Mouse (Mus musculus): ENCODE data around the gene Gprin2.

The Gprin2 gene

GRCm38 (mm10) chr14:34207996-34208395 lies 6.5 kb upstream of the Gprin2 start:
- DNase-seq (ENCODE audit: low spot score in 2 of 2) = no peak

DNA sequence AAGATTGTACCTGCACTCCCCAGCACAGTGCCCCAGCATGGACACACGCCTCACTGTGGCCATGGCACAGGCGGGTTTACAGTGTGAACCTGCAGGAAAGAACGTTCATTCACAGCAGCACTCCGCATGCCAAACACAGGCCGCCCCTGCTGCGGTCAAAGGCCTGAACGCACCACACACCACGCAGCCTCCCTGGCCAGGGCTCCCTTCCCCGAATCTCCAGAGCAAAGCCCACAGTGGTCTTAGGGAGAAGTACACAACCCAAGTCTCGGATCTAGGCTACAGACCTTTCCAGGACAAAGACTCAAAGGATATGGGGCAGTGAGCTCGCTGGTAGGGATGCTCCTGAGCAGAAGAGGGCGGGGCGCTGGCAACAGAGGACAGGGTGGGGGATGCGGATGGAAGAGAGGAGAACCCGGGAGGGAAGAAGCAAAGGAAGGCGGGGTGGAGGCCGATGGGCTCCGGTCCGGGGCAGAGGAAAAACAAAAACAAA lies 669 bp downstream of the Gprin2 start:
- no peak for DNase-seq (ENCODE audit: low spot score in 2 of 2)

DNA sequence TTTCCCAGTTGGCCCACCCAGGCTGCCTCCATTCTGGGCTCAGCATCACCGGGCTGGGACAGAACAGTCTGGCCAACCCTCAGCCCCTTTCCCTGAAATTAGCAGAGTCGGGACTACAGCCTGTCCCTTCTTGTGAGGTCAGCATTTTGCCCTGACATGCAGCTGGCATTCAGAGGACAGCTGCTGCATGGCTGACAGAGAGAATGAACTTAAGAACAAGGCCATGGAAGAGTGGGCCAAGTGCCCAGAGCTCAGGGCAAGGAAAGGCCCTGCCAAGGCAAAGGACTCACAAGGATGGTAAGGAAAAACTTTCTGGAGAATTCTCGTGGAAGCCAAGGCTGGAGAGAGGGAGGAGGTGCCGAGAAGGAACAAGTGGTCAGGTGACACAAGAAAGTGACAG lies 4.7 kb downstream of the Gprin2 start:
- DNase-seq (ENCODE audit: low spot score in 2 of 2) = no peak

- no peak for DNase-seq (ENCODE audit: low spot score in 2 of 2)
Measured at GRCm38 (mm10) chr14:34195466-34195865, 6.0 kb downstream of the Gprin2 start.

DNA sequence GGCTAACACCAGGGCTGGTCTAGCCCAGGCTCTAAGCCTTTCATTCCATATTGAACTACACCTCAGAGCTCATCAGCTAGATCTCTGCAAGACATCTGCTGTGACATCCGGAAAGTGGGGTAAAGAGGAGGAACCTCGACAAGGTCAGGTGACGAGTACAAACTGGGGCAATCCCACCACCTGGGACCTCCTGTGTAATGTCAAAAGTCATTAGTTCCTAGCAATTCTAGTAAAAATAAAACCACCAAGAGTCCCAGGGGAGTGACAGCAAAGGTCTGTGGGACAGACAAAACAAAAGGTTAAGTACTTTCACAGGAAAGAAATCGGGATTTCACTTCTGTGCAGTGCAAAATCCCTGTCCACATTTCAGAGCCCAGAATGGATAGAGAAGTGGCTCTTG lies 7.6 kb downstream of the Gprin2 start:
- DNase-seq (ENCODE audit: low spot score in 2 of 2) = no peak

GRCm38 (mm10) chr14:34190361-34190760 lies 11.1 kb downstream of the Gprin2 start:
- DNase-seq (ENCODE audit: low spot score in 2 of 2) = no peak

GRCm38 (mm10) chr14:34188629-34189028 lies 12.8 kb downstream of the Gprin2 start:
- peak; percentile 49 to 69 for DNase-seq (ENCODE audit: low spot score in 2 of 2)

DNA sequence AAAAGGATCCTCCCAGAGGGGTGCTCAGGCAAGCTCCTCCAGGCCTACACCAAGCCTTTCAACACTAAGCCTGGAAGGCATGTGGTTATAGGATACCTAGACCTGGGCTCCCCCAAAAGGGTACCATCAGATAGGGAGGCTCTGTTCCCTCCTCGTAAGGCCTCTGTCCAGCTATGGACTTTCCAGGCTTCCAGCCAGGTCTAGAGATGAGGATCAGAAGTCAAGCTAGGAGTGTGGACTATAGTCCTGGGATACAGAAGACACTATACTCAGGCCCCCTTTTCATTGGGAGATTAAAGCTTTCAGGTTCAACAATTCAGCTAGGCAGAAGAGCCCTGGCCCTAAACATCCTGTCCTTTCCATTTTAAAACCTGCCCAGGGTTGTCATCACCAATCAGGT lies 18.4 kb downstream of the Gprin2 start:
- no peak for DNase-seq (ENCODE audit: low spot score in 2 of 2)

DNA sequence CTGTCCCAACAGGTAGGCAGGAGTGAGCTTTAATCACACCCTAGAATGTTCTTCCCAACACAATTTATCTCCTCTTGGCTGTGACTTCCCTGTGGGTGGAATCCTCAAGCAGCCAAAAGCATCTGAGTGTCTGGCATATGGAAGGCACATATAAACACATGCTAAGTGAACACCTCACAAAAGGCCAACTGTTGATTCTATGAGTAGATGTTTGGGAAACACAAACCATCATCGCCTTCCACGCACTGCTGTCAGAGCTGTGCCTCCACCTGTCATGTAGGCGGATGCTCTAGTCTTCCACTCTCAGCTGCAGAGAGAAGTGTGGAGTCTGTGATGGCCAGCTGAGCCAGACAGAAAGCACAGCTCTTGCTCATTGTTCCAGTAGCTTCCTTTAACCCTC lies 22.1 kb downstream of the Gprin2 start:
- DNase-seq (ENCODE audit: low spot score in 2 of 2) = no peak

DNA sequence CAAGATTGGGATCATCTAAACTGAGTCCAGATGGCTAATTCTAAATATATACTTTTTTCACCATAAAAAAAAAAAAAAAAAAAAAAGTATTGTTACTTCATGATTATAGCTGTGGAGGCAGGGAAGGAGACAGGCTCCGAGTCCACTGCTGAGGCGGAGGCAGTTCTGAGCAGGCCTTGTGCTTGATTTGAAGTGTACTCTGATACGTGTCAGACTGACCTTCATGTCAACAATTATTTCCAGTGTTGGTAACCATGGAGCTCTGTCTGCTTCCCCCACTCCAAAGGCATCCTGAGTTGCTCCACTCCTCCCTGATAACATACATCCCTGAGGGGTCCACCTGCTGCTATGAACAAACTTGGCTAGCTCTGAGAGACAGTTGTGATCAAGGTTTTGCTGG lies 30.3 kb downstream of the Gprin2 start:
- DNase-seq (ENCODE audit: low spot score in 2 of 2) = no peak

- DNase-seq (ENCODE audit: low spot score in 2 of 2) = no peak
Measured at GRCm38 (mm10) chr14:34155752-34156151, 45.7 kb downstream of the Gprin2 start.

DNA sequence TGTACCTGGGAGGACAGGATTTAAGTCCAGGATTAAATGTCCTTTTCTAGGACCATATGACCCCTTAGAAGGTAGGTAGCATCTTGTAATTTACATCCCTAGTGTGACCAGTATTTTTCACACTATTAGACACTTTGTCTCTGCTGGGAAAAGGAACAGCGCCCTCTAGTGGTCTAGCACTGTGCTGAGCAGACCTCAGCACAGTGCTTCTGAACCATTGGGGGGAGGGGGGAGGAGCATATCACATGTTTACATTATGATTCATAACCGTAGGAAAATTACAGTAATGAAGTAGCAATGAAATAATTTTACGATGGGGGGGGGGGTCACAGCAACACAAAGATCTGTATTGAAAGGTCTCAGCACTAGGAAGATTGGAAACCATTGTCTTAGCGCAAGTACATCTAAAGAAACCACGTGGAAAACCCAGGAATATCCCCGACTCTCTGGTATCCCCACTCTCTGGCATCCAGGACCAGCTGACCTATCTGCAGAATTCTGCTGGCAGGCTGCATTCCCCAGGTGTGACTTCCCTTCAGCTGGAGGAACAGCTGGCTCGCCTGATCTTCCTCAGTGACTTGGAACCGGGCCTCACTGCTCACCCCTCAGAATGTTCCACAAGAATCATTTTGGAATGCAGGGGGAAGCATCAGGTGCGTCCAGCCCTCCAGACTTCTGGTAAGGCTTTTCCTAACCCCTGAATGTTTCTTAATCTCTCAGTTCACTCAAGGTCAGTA lies 46.7 kb downstream of the Gprin2 start:
- DNase-seq (ENCODE audit: low spot score in 2 of 2) = no peak

DNA sequence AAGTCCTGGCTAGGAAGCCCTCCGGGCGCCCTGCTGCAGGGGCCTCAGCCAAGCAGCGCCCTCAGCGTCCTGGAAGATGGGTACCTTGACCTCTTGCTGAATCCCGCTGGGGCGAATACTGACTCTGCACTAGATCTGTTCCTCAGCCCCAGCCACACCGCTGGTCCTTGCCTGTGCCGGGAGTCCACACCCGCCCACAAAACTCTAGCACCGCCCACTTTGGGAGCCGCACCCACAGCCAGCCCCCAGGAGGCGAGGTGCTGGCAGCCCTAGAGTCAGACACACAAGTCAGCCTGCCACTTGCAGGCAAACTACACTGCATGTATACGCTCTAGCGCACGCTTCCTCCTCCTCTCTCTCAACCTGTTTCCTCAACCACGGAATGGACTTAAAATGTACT lies 49.1 kb downstream of the Gprin2 start, which contains the start of gene Npy4r:
Gene Npy4r, minus strand, starts transcription at position 148 of the 400 bp plus-strand sequence.
- no peak for DNase-seq (ENCODE audit: low spot score in 2 of 2)

GRCm38 (mm10) chr14:34142915-34143314 lies 58.5 kb downstream of the Gprin2 start:
- DNase-seq (ENCODE audit: low spot score in 2 of 2) = no peak

GRCm38 (mm10) chr14:34142316-34142715 lies 59.1 kb downstream of the Gprin2 start:
- no peak for DNase-seq (ENCODE audit: low spot score in 2 of 2)

DNA sequence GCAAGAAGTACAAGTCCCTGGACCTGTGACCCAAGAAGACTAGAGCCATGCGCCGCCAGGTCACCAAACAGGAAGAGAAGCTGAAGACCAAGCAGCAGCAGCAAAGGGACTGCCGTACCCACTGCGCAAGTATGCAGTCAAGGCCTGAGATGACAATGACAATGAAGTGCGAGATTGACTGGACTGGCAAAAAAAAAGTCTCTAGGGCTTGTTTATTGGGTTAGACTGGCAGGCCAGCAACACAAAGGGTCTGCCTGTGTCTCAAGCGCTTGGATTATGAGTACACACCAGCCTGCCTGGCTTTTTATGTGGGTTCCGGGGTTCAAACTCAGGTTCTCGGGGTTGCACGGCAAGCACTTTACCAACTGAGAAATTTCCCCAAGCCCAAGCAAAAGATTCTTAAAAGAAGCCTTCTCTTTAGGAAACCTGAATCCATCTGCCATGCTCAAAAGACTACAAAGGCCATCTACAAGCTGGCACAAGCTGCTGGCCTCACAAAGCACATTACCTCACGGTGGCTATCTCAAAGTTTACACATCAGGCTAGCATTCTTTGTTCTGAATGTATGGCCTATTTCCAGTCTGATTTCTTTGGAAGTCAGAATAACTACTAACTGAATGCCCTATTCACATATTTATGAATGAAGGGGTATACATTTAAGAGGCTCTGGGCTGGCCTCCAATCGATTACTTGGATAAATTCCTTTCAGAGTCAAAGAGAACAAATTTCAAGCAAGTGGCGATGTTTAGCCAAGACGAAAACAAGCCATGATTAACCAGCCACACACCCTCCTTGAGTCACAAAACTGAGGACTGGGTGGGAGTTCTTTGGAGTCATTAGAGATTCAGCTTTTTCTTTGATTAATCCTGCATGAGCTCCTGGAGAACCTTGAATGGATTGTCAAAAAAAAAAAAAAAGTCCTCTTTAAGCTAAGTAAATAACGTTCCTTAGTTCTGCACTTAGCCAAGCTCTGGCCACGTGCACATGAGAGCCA lies 61.5 kb downstream of the Gprin2 start:
- no peak for DNase-seq (ENCODE audit: low spot score in 2 of 2)
